Mouse (Mus musculus) MEL (cell line): Measurements from ENCODE around the gene Spen. TPM values are rescaled to one million over a fixed set of nuclear protein-coding genes. Genes with fewer than 3 reads are reported as not detected.

ENCODE experiments used
- DNase-seq: peaks from one replicate; pipeline ENCODE4 v3.0.0; 2011; ENCODE audit warnings: low read depth, low spot score
- H3K27ac ChIP-seq: 2 replicates; pipeline ENCODE4 v1.5.1; 2012; ENCODE audit warnings: low read depth, mild to moderate bottlenecking, control low read depth, low read length, moderate library complexity; ENCODE audit not compliant: control insufficient read depth
- H3K27me3 ChIP-seq, 2 experiments: fragments of 150-350 bp in 1 of 2; sonication (generic) in 1 of 2; 2 replicates each; pipeline ENCODE4 v1.6.1; 2012; ENCODE audit warnings: low read length in 2 of 2, mild to moderate bottlenecking in 2 of 2, improper control_type of control experiment in 1 of 2, moderate library complexity in 1 of 2; ENCODE audit not compliant: insufficient read depth in 2 of 2, control insufficient read depth in 1 of 2
- H3K36me3 ChIP-seq, 2 experiments: 2 replicates each; pipeline ENCODE4 v1.6.1; 2012 to 2014; ENCODE audit warnings: low read length in 2 of 2, improper control_type of control experiment in 1 of 2, inconsistent platforms in 1 of 2, mild to moderate bottlenecking in 1 of 2; ENCODE audit not compliant: insufficient read depth in 2 of 2, control insufficient read depth in 1 of 2
- H3K4me1 ChIP-seq, 2 experiments: fragments of 150-350 bp in 1 of 2; sonication (generic) in 1 of 2; 2 replicates each; pipeline ENCODE4 v1.6.1; 2012; ENCODE audit warnings: low read length in 2 of 2, improper control_type of control experiment in 1 of 2, mild to moderate bottlenecking in 1 of 2; ENCODE audit not compliant: insufficient read depth in 2 of 2, control insufficient read depth in 1 of 2
- H3K4me3 ChIP-seq, 2 experiments: fragments of 150-350 bp in 1 of 2; sonication (generic) in 1 of 2; 2 replicates each; pipeline ENCODE4 v1.5.1; 2012; ENCODE audit warnings: low read depth in 2 of 2, low read length in 2 of 2, mild to moderate bottlenecking in 2 of 2, moderate library complexity in 2 of 2, control low read depth in 1 of 2, improper control_type of control experiment in 1 of 2; ENCODE audit not compliant: control insufficient read depth in 1 of 2, insufficient read depth in 1 of 2
- H3K79me2 ChIP-seq: 2 replicates; pipeline ENCODE4 v1.6.1; 2012; ENCODE audit warnings: mild to moderate bottlenecking, low read length, moderate library complexity; ENCODE audit not compliant: control insufficient read depth, poor library complexity, insufficient read depth
- H3K9ac ChIP-seq: 2 replicates; pipeline ENCODE4 v1.6.1; 2012; ENCODE audit warnings: low read depth, mild to moderate bottlenecking, control low read depth, low read length, moderate library complexity; ENCODE audit not compliant: control insufficient read depth, poor library complexity, severe bottlenecking
- H3K9me3 ChIP-seq: fragments of 150-350 bp; sonication (generic); replicated peaks from 2 replicates; pipeline ENCODE4 v1.6.1; 2012; ENCODE audit warnings: mild to moderate bottlenecking, low read length, improper control_type of control experiment, moderate library complexity; ENCODE audit not compliant: insufficient read depth
- CHD1 ChIP-seq: IDR thresholded peaks from 2 replicates; pipeline ENCODE4 v1.6.1; 2012; ENCODE audit warnings: low read depth, mild to moderate bottlenecking, inconsistent platforms, low read length, improper control_type of control experiment
- CHD2 ChIP-seq: IDR thresholded peaks from 2 replicates; pipeline ENCODE4 v1.6.1; 2011; ENCODE audit warnings: low read length, improper control_type of control experiment
- CTCF ChIP-seq, 3 experiments: IDR thresholded peaks in 2 of 3; conservative IDR thresholded peaks in 1 of 3; 2 replicates each; pipeline ENCODE4 v1.5.1; 2011 to 2012; ENCODE audit warnings: low read length in 3 of 3, low read depth in 2 of 3, mild to moderate bottlenecking in 2 of 3, improper control_type of control experiment in 1 of 3, inconsistent platforms in 1 of 3, mixed read lengths in 1 of 3, moderate library complexity in 1 of 3; ENCODE audit not compliant: control insufficient read depth in 1 of 3, insufficient read depth in 1 of 3, poor library complexity in 1 of 3, severe bottlenecking in 1 of 3
- E2F4 ChIP-seq: IDR thresholded peaks from 2 replicates; pipeline ENCODE4 v1.6.1; 2011; ENCODE audit warnings: low read depth, low read length, improper control_type of control experiment, borderline replicate concordance
- ELF1 ChIP-seq: IDR thresholded peaks from 2 replicates; pipeline ENCODE4 v1.6.1; 2014; ENCODE audit warnings: low read depth, mild to moderate bottlenecking, inconsistent platforms, low read length, improper control_type of control experiment, moderate library complexity
- EP300 ChIP-seq, 2 experiments: IDR thresholded peaks; 2 replicates each; pipeline ENCODE4 v1.6.1; 2011; ENCODE audit warnings: improper control_type of control experiment in 2 of 2, low read length in 2 of 2, low read depth in 1 of 2, mild to moderate bottlenecking in 1 of 2
- ETS1 ChIP-seq: IDR thresholded peaks from 2 replicates; pipeline ENCODE4 v1.6.1; 2012; ENCODE audit warnings: low read depth, mild to moderate bottlenecking, inconsistent platforms, low read length, improper control_type of control experiment, moderate library complexity
- GATA1 ChIP-seq: IDR thresholded peaks from 2 replicates; pipeline ENCODE4 v1.6.1; 2011; ENCODE audit warnings: low read depth, low read length, improper control_type of control experiment
- HCFC1 ChIP-seq: IDR thresholded peaks from 2 replicates; pipeline ENCODE4 v1.6.1; 2012; ENCODE audit warnings: low read depth, mild to moderate bottlenecking, inconsistent platforms, low read length, improper control_type of control experiment, moderate library complexity
- JUND ChIP-seq: IDR thresholded peaks from 2 replicates; pipeline ENCODE4 v1.6.1; 2011; ENCODE audit warnings: low read depth, mild to moderate bottlenecking, improper control_type of control experiment, low read length
- KAT2A ChIP-seq: conservative IDR thresholded peaks from 2 replicates; pipeline ENCODE4 v1.6.1; 2012; ENCODE audit warnings: low read depth, low read length, improper control_type of control experiment, inconsistent platforms
- MAFK ChIP-seq: IDR thresholded peaks from 2 replicates; pipeline ENCODE4 v1.6.1; 2011; ENCODE audit warnings: low read depth, mild to moderate bottlenecking, low read length, improper control_type of control experiment, borderline replicate concordance
- MAX ChIP-seq: IDR thresholded peaks from 2 replicates; pipeline ENCODE4 v1.6.1; 2011; ENCODE audit warnings: low read length, improper control_type of control experiment
- MAZ ChIP-seq: IDR thresholded peaks from 2 replicates; pipeline ENCODE4 v1.6.1; 2012; ENCODE audit warnings: low read depth, mild to moderate bottlenecking, inconsistent platforms, low read length, improper control_type of control experiment
- MXI1 ChIP-seq: IDR thresholded peaks from 2 replicates; pipeline ENCODE4 v1.6.1; 2011; ENCODE audit warnings: mild to moderate bottlenecking, low read depth, low read length, improper control_type of control experiment
- MYB ChIP-seq: IDR thresholded peaks from 2 replicates; pipeline ENCODE4 v1.6.1; 2011; ENCODE audit warnings: mild to moderate bottlenecking, low read depth, low read length, improper control_type of control experiment
- MYC ChIP-seq: IDR thresholded peaks from 2 replicates; pipeline ENCODE4 v1.6.1; 2011; ENCODE audit warnings: low read depth, mild to moderate bottlenecking, low read length, improper control_type of control experiment, moderate library complexity
- NRF1 ChIP-seq: IDR thresholded peaks from 2 replicates; pipeline ENCODE4 v1.6.1; 2014; ENCODE audit warnings: low read depth, mild to moderate bottlenecking, inconsistent platforms, low read length, improper control_type of control experiment, moderate library complexity; ENCODE audit not compliant: poor library complexity, insufficient read depth, severe bottlenecking
- POLR2A ChIP-seq, 2 experiments: IDR thresholded peaks; 2 replicates each; pipeline ENCODE4 v1.6.1; 2011 to 2012; ENCODE audit warnings: low read length in 2 of 2, mild to moderate bottlenecking in 2 of 2, control low read depth in 1 of 2, improper control_type of control experiment in 1 of 2, low read depth in 1 of 2, moderate library complexity in 1 of 2; ENCODE audit not compliant: control insufficient read depth in 1 of 2, insufficient read depth in 1 of 2, poor library complexity in 1 of 2
- POLR2AphosphoS2 ChIP-seq: IDR thresholded peaks from 2 replicates; pipeline ENCODE4 v1.6.1; 2011; ENCODE audit warnings: low read length, improper control_type of control experiment
- POLR2AphosphoS5 ChIP-seq: IDR thresholded peaks from 2 replicates; pipeline ENCODE4 v1.6.1; 2012; ENCODE audit warnings: low read depth, borderline replicate concordance, mild to moderate bottlenecking, inconsistent platforms, low read length, moderate library complexity, mixed read lengths
- RAD21 ChIP-seq: IDR thresholded peaks from 2 replicates; pipeline ENCODE4 v1.6.1; 2011; ENCODE audit warnings: mild to moderate bottlenecking, low read depth, low read length, improper control_type of control experiment
- SIN3A ChIP-seq: IDR thresholded peaks from 2 replicates; pipeline ENCODE4 v1.6.1; 2012; ENCODE audit warnings: low read length, improper control_type of control experiment, inconsistent platforms
- SMC3 ChIP-seq: IDR thresholded peaks from 2 replicates; pipeline ENCODE4 v1.6.1; 2011; ENCODE audit warnings: low read depth, low read length, improper control_type of control experiment
- TAL1 ChIP-seq: IDR thresholded peaks from 2 replicates; pipeline ENCODE4 v1.6.1; 2012; ENCODE audit warnings: mild to moderate bottlenecking, inconsistent platforms, low read length, moderate library complexity, mixed read lengths
- TBP ChIP-seq: IDR thresholded peaks from 2 replicates; pipeline ENCODE4 v1.8.0; 2011; ENCODE audit warnings: low read depth, low read length, improper control_type of control experiment
- TCF12 ChIP-seq: IDR thresholded peaks from 2 replicates; pipeline ENCODE4 v1.6.1; 2014; ENCODE audit warnings: low read depth, mild to moderate bottlenecking, inconsistent platforms, low read length, improper control_type of control experiment, moderate library complexity
- UBTF ChIP-seq: IDR thresholded peaks from 2 replicates; pipeline ENCODE4 v1.6.1; 2012; ENCODE audit warnings: low read depth, mild to moderate bottlenecking, inconsistent platforms, low read length, improper control_type of control experiment, moderate library complexity, borderline replicate concordance; ENCODE audit not compliant: insufficient read depth
- USF1 ChIP-seq: IDR thresholded peaks from 2 replicates; pipeline ENCODE4 v1.6.1; 2014; ENCODE audit warnings: low read depth, mild to moderate bottlenecking, inconsistent platforms, low read length, improper control_type of control experiment, moderate library complexity
- USF2 ChIP-seq, 2 experiments: IDR thresholded peaks; 2 replicates each; pipeline ENCODE4 v1.6.1; 2011 to 2012; ENCODE audit warnings: improper control_type of control experiment in 2 of 2, low read length in 2 of 2, borderline replicate concordance in 1 of 2, inconsistent platforms in 1 of 2, low read depth in 1 of 2, mild to moderate bottlenecking in 1 of 2; ENCODE audit not compliant: insufficient read depth in 1 of 2
- ZC3H11A ChIP-seq: IDR thresholded peaks from 2 replicates; pipeline ENCODE4 v1.6.1; 2012; ENCODE audit warnings: low read depth, mild to moderate bottlenecking, inconsistent platforms, low read length, improper control_type of control experiment
- ZKSCAN1 ChIP-seq: IDR thresholded peaks from 2 replicates; pipeline ENCODE4 v1.6.1; 2012; ENCODE audit warnings: low read depth, mild to moderate bottlenecking, inconsistent platforms, low read length, improper control_type of control experiment, moderate library complexity
- ZMIZ1 ChIP-seq: IDR thresholded peaks from 2 replicates; pipeline ENCODE4 v1.6.1; 2012; ENCODE audit warnings: low read depth, mild to moderate bottlenecking, inconsistent platforms, low read length, improper control_type of control experiment, moderate library complexity
- ZNF384 ChIP-seq: IDR thresholded peaks from 2 replicates; pipeline ENCODE4 v1.6.1; 2012; ENCODE audit warnings: low read depth, mild to moderate bottlenecking, inconsistent platforms, low read length, improper control_type of control experiment
- polyA plus RNA-seq, 2 experiments: library from polyadenylated mRNA; stranded (reverse) in 1 of 2; unstranded in 1 of 2; fragments of >175 nt in 1 of 2; fragments of >200 nt in 1 of 2; gene quantifications; 2 replicates each; pipeline versions ENCODE4 v1.2.1 to v1.2.4; 2012; ENCODE audit warnings: low replicate concordance in 2 of 2, low read depth in 1 of 2; ENCODE audit not compliant: insufficient read length in 2 of 2, insufficient read depth in 1 of 2, missing spikeins in 1 of 2
- total RNA-seq: library from RNA; depleted of rRNA; stranded (reverse); fragments of 300-350 nt; gene quantifications from 2 replicates; pipeline ENCODE4 v1.2.3, GENCODE M21; 2012

The Spen gene
- total and polyA plus RNA-seq, 3 experiments = 11.9 to 102 (median 46.9) TPM

DNA sequence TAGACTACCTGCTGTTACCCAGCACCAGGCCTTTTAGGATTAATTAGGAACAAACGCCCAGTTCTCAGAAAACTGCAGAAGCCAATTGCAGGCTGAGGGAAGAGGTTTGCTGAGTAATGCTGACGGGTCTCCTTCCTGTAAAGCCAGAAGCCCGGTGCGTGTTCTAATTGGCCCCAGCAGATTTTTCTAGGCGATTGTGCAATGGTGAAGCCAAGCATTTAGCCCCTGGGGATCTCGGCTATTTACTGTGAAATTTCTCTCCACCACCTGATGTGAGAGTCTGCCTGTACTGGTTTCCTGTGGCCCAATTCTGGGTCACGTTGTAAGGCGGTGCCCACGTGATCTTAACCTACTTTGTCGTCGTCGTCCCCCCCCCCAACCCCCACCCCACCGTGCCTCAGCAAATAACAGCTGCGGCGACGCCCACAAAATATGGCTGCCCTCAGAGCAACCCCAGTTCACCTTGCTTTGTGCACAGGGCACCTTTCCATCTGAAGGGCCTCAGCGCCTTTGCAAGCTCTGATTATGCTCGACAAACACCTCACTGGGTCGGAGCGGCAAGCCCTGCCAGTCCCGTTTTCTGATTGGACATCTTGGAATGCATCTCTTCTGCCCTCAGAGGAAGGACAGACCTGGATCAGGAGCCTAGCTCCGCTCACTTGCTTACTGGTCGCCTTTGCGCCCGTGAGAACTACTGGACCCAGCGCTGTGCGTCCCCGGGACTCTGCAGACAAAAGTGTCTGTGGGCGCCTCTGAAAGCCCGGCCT, 20.9 kb upstream of the Spen start (continued):
- TF ChIP-seq TBP = peak; percentile 71

DNA sequence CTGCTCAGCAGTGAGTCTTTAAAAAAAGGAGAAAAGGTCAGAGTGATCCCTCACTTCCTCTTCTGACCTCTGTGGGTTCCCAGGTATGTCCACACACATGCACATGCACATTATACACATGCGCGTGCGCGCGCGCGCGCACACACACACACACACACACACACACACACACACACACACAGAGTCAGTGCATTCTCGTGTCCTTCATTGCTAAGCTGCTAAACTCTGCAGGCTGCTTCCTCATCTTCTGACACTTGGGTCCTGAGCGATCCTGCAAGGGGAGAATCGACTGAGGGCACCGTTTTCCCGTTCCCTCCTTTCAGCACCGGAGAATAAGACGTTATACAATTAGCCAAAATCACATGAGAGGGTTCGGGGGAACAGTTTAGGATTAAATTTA, 20.3 kb upstream of the Spen start:
- DNase-seq = peak; percentile 83
- H3K4me3 ChIP-seq = peak overlapping the region; percentile 63 to 70
- peak overlapping the region; percentile 100 for H3K27ac ChIP-seq
- TF ChIP-seq ZMIZ1 = 0 out of 2 replicates have a peak, but pooled peaks have one; percentile 35
- no peak for TF ChIP-seq MYB
- TF ChIP-seq RAD21 = no peak
- TF ChIP-seq HCFC1 = no peak
- peak; percentile 55 for TF ChIP-seq TCF12
- TF ChIP-seq KAT2A = no peak; the same call in 1 of the 2 replicates
- TF ChIP-seq USF1 = no peak
- TF ChIP-seq CHD2 = no peak
- TF ChIP-seq UBTF = no peak
- peak; percentile 86 for TF ChIP-seq SIN3A
- no peak for TF ChIP-seq E2F4
- TF ChIP-seq NRF1 = peak; percentile 79
- TF ChIP-seq JUND = no peak
- TF ChIP-seq CTCF (IDR thresholded peaks at IDR 0.05 in 2 of 3, conservative IDR thresholded peaks at IDR 0.05 in 1 of 3; ENCODE audit: control insufficient read depth in 1 of 3, insufficient read depth in 1 of 3, low read depth in 2 of 3, low read length in 3 of 3, poor library complexity in 1 of 3, severe bottlenecking in 1 of 3) = no peak
- peak; percentile 57 for TF ChIP-seq ETS1
- TF ChIP-seq POLR2AphosphoS2 = 0 out of 2 replicates have a peak, but pooled peaks have one; percentile 6
- peak in 1 of 2 experiments; percentile 61; a peak in 1 of 4 replicates for TF ChIP-seq POLR2A (IDR thresholded peaks at IDR 0.05; ENCODE audit: control insufficient read depth in 1 of 2, insufficient read depth in 1 of 2, low read depth in 1 of 2, low read length in 2 of 2, poor library complexity in 1 of 2)
- TF ChIP-seq POLR2AphosphoS5 = 0 out of 2 replicates have a peak, but pooled peaks have one; percentile 23
- TF ChIP-seq MXI1 = peak; percentile 64
- TF ChIP-seq MAZ = no peak
- no peak for TF ChIP-seq ZNF384
- TF ChIP-seq CHD1 = peak; percentile 82; the same call in 1 of the 2 replicates
- TF ChIP-seq MAX = peak; percentile 79
- no peak for TF ChIP-seq SMC3
- no peak for TF ChIP-seq GATA1
- no peak for TF ChIP-seq ZC3H11A
- no peak for TF ChIP-seq EP300 (IDR thresholded peaks at IDR 0.05; ENCODE audit: low read depth in 1 of 2, low read length in 2 of 2)
- no peak for TF ChIP-seq MAFK
- TF ChIP-seq ZKSCAN1 = no peak
- no peak for TF ChIP-seq USF2 (IDR thresholded peaks at IDR 0.05; ENCODE audit: borderline replicate concordance in 1 of 2, insufficient read depth in 1 of 2, low read depth in 1 of 2, low read length in 2 of 2)
- peak; percentile 75 for TF ChIP-seq MYC
- peak; percentile 22; the same call in 1 of the 2 replicates for TF ChIP-seq ELF1
- TF ChIP-seq TAL1 = no peak

More for the DNA sequence above, 20.3 kb upstream of the Spen start:
- Histone ChIP-seq H3K4me1 (peaks cover 5 to 12% of the 10 kb centered on the region in 2 experiments; a peak in 3 of 4 replicates), H3K9ac (peak overlapping the region; percentile 72), H3K27me3 (no peaks in the 10 kb centered on the region), H3K9me3 (no peaks in the 10 kb centered on the region), H3K79me2 (peaks cover 2% of the 10 kb centered on the region; the same call in 1 of the 2 replicates), H3K36me3 (peaks cover 0 to 7% of the 10 kb centered on the region in 2 experiments; a peak in 1 of 4 replicates)
